Mouse (Mus musculus) right cerebral cortex, postnatal 36 days (tissue): Measurements from ENCODE around the gene Inhbe.

Experiments used
- DNase-seq, 2 experiments: peaks; one replicate each; pipeline ENCODE4 v3.0.0; 2022; ENCODE audit warnings: low spot score in 2 of 2, mixed read lengths in 1 of 2

Inhbe gene

GRCm38 (mm10) chr10:127353909-127354895 is at the start of gene Inhbe:
TSS of gene Inhbe (minus strand) at chr10:127354411.
- DNase-seq: peak; percentile 77 to 90

GRCm38 (mm10) chr10:127391774-127392173 is 37.6 kb upstream of the Inhbe start:
- DNase-seq: no peak

- no peak for DNase-seq
Observed at GRCm38 (mm10) chr10:127381743-127382134, 27.5 kb upstream of the Inhbe start.

GRCm38 (mm10) chr10:127380767-127381742 is 26.8 kb upstream of the Inhbe start:
- DNase-seq: peak in 1 of 2 experiments; percentile 17

- peak; percentile 85 to 88 for DNase-seq
Observed at GRCm38 (mm10) chr10:127380251-127380691, 26.1 kb upstream of the Inhbe start, which contains the start of gene R3hdm2. TSS of gene R3hdm2 (plus strand) at chr10:127380327.

GRCm38 (mm10) chr10:127379654-127380053 is 25.4 kb upstream of the Inhbe start:
- no peak for DNase-seq

GRCm38 (mm10) chr10:127377700-127378099 is 23.5 kb upstream of the Inhbe start:
- no peak for DNase-seq

GRCm38 (mm10) chr10:127371023-127371422 is 16.8 kb upstream of the Inhbe start:
- DNase-seq: no peak

GRCm38 (mm10) chr10:127369834-127370820 is 15.9 kb upstream of the Inhbe start, which contains the start of gene Inhbc:
TSS of gene Inhbc (minus strand) at chr10:127370431.
- DNase-seq: no peak

- DNase-seq: no peak
Observed at GRCm38 (mm10) chr10:127368273-127368672, 14.1 kb upstream of the Inhbe start.

GRCm38 (mm10) chr10:127367116-127367515 is 12.9 kb upstream of the Inhbe start:
- DNase-seq: no peak

- no peak for DNase-seq
Observed at GRCm38 (mm10) chr10:127360714-127361113, 6.5 kb upstream of the Inhbe start.

- no peak for DNase-seq
Observed at GRCm38 (mm10) chr10:127355336-127355735, 1.1 kb upstream of the Inhbe start.

GRCm38 (mm10) chr10:127352766-127353165 is 1.4 kb downstream of the Inhbe start:
- DNase-seq: no peak

- DNase-seq: no peak
Observed at GRCm38 (mm10) chr10:127352187-127352586, 2.0 kb downstream of the Inhbe start.

GRCm38 (mm10) chr10:127351719-127352118 is 2.5 kb downstream of the Inhbe start:
- DNase-seq: no peak

GRCm38 (mm10) chr10:127351285-127351595 is 3.0 kb downstream of the Inhbe start:
- DNase-seq: no peak

- peak; percentile 49 to 64 for DNase-seq
Observed at GRCm38 (mm10) chr10:127350594-127351284, 3.5 kb downstream of the Inhbe start.

GRCm38 (mm10) chr10:127349810-127350209 is 4.4 kb downstream of the Inhbe start:
- peak in 1 of 2 experiments; percentile 70 for DNase-seq

GRCm38 (mm10) chr10:127348957-127349356 is 5.3 kb downstream of the Inhbe start:
- DNase-seq: no peak
